Mouse (Mus musculus): ENCODE measurements at regions not wholly inside any gene's neighbourhood (a gene's known extent, or its start where the extent isn't known, plus 50 kb on each side); places are given as distances from the start of the nearest gene placed in this dataset.
A peak's percentile ranks its signal among the peaks of the same experiment; 100 is the strongest.

DNA sequence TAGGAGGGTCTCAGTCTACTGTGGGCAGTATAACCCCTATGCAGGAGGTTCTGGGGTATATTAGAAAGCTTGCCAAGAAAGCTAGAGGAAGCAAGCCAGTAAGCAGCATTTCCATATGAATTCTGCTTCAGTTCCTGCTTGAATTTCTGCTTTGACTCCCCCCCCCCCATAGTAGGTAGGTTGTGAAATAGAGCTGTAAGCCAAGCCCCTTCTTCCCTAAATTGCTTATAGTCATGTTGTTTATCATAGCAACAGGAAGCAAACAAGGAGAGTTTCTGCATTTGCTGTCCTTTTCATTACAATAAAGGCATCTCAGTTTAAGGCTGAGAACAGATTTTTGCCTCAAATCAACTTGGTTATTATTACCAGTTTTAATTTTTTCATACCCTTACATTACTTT, 524.0 kb upstream of the Camk1g start:
- H3K4me2 ChIP-seq (ENCODE audit: low read depth), result no peak overlapping the region
- no peaks in the 10 kb centered on the region for H3K36me3 ChIP-seq (ENCODE audit: control insufficient read depth, insufficient read depth)
- TF ChIP-seq E2F4 (IDR thresholded peaks at IDR 0.05; ENCODE audit: insufficient read depth) (no peak), REST (IDR thresholded peaks at IDR 0.05; ENCODE audit: insufficient read depth, insufficient read length) (no peak), POLR2AphosphoS2 (IDR thresholded peaks at IDR 0.05; ENCODE audit: insufficient read length, low read depth) (no peak), MYOG (IDR thresholded peaks at IDR 0.05; ENCODE audit: control insufficient read depth in 1 of 3, insufficient read depth in 1 of 3, insufficient read length in 2 of 3, low read depth in 2 of 3) (no peak), SRF (IDR thresholded peaks at IDR 0.05; ENCODE audit: control insufficient read depth, insufficient read length, low read depth) (no peak), MAX (IDR thresholded peaks at IDR 0.05; ENCODE audit: low read depth) (no peak), POLR2A (IDR thresholded peaks at IDR 0.05; ENCODE audit: insufficient read length, low read depth) (no peak), MYOD1 (IDR thresholded peaks at IDR 0.05; ENCODE audit: control insufficient read depth in 1 of 3, insufficient read length in 2 of 3, low read depth in 2 of 3) (no peak), TCF3 (IDR thresholded peaks at IDR 0.05; ENCODE audit: insufficient read length, low read depth) (no peak), TCF12 (IDR thresholded peaks at IDR 0.05; ENCODE audit: insufficient read depth, poor library complexity, severe bottlenecking) (no peak), CEBPB (IDR thresholded peaks at IDR 0.05; ENCODE audit: insufficient read depth, poor library complexity, severe bottlenecking) (no peak), USF1 (IDR thresholded peaks at IDR 0.05; ENCODE audit: low read depth) (no peak)
- H3ac ChIP-seq (ENCODE audit: control insufficient read depth, insufficient read length), result no peak overlapping the region
- H3K4me3 ChIP-seq, result no peak overlapping the region
- no peaks in the 10 kb centered on the region for H3K79me2 ChIP-seq (ENCODE audit: control insufficient read depth, insufficient read depth)
- no peaks in the 10 kb centered on the region for H3K27me3 ChIP-seq (ENCODE audit: control insufficient read depth, insufficient read depth, insufficient read length)

DNA sequence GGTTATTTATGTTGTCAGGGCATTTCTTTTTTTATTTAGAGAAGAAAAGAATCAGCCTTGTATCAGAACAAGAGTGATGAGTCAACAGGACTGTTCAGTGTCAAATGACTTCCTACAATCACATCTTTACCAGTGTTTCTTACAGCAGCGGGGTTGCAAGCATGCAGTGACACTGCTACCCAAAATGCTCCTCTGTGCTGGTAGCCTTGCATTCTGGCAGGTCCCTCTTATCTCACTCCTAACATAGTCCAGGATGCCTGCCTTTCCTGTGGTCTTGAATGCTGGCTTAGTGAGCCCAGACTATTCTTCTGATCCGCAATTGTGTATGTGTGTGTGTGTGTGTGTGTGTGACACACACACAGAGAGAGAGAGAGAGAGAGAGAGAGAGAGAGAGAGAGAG, 506.4 kb upstream of the Camk1g start:
- Histone ChIP-seq H3ac (ENCODE audit: control insufficient read depth, insufficient read length) (no peak overlapping the region), H3K27me3 (ENCODE audit: control insufficient read depth, insufficient read depth, insufficient read length) (no peaks in the 10 kb centered on the region), H3K4me3 (no peak overlapping the region), H3K4me2 (ENCODE audit: low read depth) (no peak overlapping the region), H3K79me2 (ENCODE audit: control insufficient read depth, insufficient read depth) (no peaks in the 10 kb centered on the region), H3K36me3 (ENCODE audit: control insufficient read depth, insufficient read depth) (no peaks in the 10 kb centered on the region)
- TF ChIP-seq SRF (IDR thresholded peaks at IDR 0.05; ENCODE audit: control insufficient read depth, insufficient read length, low read depth) (no peak), TCF3 (IDR thresholded peaks at IDR 0.05; ENCODE audit: insufficient read length, low read depth) (no peak), REST (IDR thresholded peaks at IDR 0.05; ENCODE audit: insufficient read depth, insufficient read length) (no peak), TCF12 (IDR thresholded peaks at IDR 0.05; ENCODE audit: insufficient read depth, poor library complexity, severe bottlenecking) (no peak), POLR2A (IDR thresholded peaks at IDR 0.05; ENCODE audit: insufficient read length, low read depth) (no peak), USF1 (IDR thresholded peaks at IDR 0.05; ENCODE audit: low read depth) (no peak), POLR2AphosphoS2 (IDR thresholded peaks at IDR 0.05; ENCODE audit: insufficient read length, low read depth) (no peak), MYOG (IDR thresholded peaks at IDR 0.05; ENCODE audit: control insufficient read depth in 1 of 3, insufficient read depth in 1 of 3, insufficient read length in 2 of 3, low read depth in 2 of 3) (no peak), MYOD1 (IDR thresholded peaks at IDR 0.05; ENCODE audit: control insufficient read depth in 1 of 3, insufficient read length in 2 of 3, low read depth in 2 of 3) (no peak), CEBPB (IDR thresholded peaks at IDR 0.05; ENCODE audit: insufficient read depth, poor library complexity, severe bottlenecking) (no peak), MAX (IDR thresholded peaks at IDR 0.05; ENCODE audit: low read depth) (no peak)

DNA sequence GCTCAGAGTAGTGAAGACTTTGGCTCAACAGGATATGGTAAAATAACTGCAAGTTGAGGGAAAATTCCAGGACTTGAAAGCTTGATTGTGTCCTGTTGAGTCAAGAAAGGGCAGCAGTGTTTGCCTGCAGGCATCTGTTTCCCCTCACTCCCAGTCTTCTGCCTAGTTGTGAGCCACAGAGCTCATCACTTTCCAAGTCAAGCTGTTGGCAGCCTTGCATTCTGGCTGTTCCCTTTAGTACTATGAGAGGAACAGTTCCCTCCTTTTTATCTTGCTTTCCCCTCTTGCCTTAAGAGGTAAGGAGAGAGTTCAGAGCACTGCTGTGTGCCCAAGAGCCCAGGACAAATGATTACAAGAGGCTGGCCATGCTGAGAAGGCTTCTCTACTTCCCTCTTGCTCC, 506.0 kb upstream of the Camk1g start:
- Histone ChIP-seq H3K79me2 (ENCODE audit: control insufficient read depth, insufficient read depth) (no peaks in the 10 kb centered on the region), H3ac (ENCODE audit: control insufficient read depth, insufficient read length) (no peak overlapping the region), H3K36me3 (ENCODE audit: control insufficient read depth, insufficient read depth) (no peaks in the 10 kb centered on the region), H3K27me3 (ENCODE audit: control insufficient read depth, insufficient read depth, insufficient read length) (no peaks in the 10 kb centered on the region), H3K4me3 (no peak overlapping the region), H3K4me2 (ENCODE audit: low read depth) (no peak overlapping the region)
- TF ChIP-seq TCF12 (IDR thresholded peaks at IDR 0.05; ENCODE audit: insufficient read depth, poor library complexity, severe bottlenecking) (no peak), CEBPB (IDR thresholded peaks at IDR 0.05; ENCODE audit: insufficient read depth, poor library complexity, severe bottlenecking) (no peak), POLR2AphosphoS2 (IDR thresholded peaks at IDR 0.05; ENCODE audit: insufficient read length, low read depth) (no peak), MAX (IDR thresholded peaks at IDR 0.05; ENCODE audit: low read depth) (no peak), MYOD1 (IDR thresholded peaks at IDR 0.05; ENCODE audit: control insufficient read depth in 1 of 3, insufficient read length in 2 of 3, low read depth in 2 of 3) (no peak)

DNA sequence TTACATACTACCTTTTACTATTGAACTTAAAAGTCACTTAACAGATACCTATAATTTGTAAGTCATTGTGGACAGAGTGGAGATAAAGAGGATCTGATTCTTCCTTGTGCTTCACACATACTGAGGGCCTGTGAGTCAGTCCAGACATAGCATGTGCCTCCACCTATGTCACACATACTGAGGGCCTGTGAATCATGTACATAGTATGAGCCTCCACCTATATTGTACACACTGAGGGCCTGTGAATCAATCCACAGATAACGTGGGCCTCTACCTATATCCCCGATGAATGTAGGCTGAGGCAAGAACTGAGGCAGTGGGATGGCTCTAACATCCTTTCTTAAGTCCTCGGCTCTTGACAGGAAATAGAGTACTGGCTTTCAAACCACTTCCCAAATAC, 505.2 kb upstream of the Camk1g start:
- no peak for TF ChIP-seq CEBPB (IDR thresholded peaks at IDR 0.05; ENCODE audit: insufficient read depth, poor library complexity, severe bottlenecking)
- TF ChIP-seq POLR2AphosphoS2 (IDR thresholded peaks at IDR 0.05; ENCODE audit: insufficient read length, low read depth), result no peak
- TF ChIP-seq REST (IDR thresholded peaks at IDR 0.05; ENCODE audit: insufficient read depth, insufficient read length), result no peak
- TF ChIP-seq USF1 (IDR thresholded peaks at IDR 0.05; ENCODE audit: low read depth), result no peak
- TF ChIP-seq MYOG (IDR thresholded peaks at IDR 0.05; ENCODE audit: control insufficient read depth in 1 of 3, insufficient read depth in 1 of 3, insufficient read length in 2 of 3, low read depth in 2 of 3), result no peak
- H3K27me3 ChIP-seq (ENCODE audit: control insufficient read depth, insufficient read depth, insufficient read length), result no peaks in the 10 kb centered on the region
- no peaks in the 10 kb centered on the region for H3K79me2 ChIP-seq (ENCODE audit: control insufficient read depth, insufficient read depth)
- H3K4me3 ChIP-seq, result no peak overlapping the region
- no peak overlapping the region for H3K4me2 ChIP-seq (ENCODE audit: low read depth)
- no peak overlapping the region for H3ac ChIP-seq (ENCODE audit: control insufficient read depth, insufficient read length)
- no peaks in the 10 kb centered on the region for H3K36me3 ChIP-seq (ENCODE audit: control insufficient read depth, insufficient read depth)

DNA sequence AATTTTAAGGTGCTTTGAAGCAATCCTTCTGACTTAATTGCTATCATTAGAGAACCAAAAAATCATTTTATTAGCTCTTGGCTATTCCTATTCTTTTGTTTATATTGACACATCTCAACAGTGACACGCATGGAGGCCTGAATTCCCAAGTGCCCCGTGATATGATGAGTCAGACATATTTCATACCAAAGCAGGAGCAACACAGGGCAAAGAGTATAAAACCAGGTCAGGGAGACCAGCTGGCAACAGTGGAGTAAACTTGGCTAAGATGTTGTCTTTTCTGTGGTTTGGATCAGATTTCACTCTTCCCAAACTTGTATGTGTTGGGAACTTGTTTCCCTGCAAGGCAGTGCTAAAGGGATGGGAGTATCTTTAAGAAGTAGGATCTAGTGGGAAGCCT, 500.6 kb upstream of the Camk1g start:
- H3K79me2 ChIP-seq (ENCODE audit: control insufficient read depth, insufficient read depth), result no peaks in the 10 kb centered on the region
- no peak overlapping the region for H3K4me3 ChIP-seq
- H3K4me2 ChIP-seq (ENCODE audit: low read depth), result no peak overlapping the region
- H3K36me3 ChIP-seq (ENCODE audit: control insufficient read depth, insufficient read depth), result no peaks in the 10 kb centered on the region
- H3ac ChIP-seq (ENCODE audit: control insufficient read depth, insufficient read length), result no peak overlapping the region
- 0 out of 2 replicates have a peak, but pooled peaks have one; percentile 35 for TF ChIP-seq CEBPB (IDR thresholded peaks at IDR 0.05; ENCODE audit: insufficient read depth, poor library complexity, severe bottlenecking)
- TF ChIP-seq POLR2AphosphoS2 (IDR thresholded peaks at IDR 0.05; ENCODE audit: insufficient read length, low read depth), result no peak
- no peak for TF ChIP-seq REST (IDR thresholded peaks at IDR 0.05; ENCODE audit: insufficient read depth, insufficient read length)
- TF ChIP-seq MYOD1 (IDR thresholded peaks at IDR 0.05; ENCODE audit: control insufficient read depth in 1 of 3, insufficient read length in 2 of 3, low read depth in 2 of 3), result peak in 1 of 3 experiments; percentile 5
- peak; percentile 17 for TF ChIP-seq TCF12 (IDR thresholded peaks at IDR 0.05; ENCODE audit: insufficient read depth, poor library complexity, severe bottlenecking)
- TF ChIP-seq E2F4 (IDR thresholded peaks at IDR 0.05; ENCODE audit: insufficient read depth), result no peak
- H3K27me3 ChIP-seq (ENCODE audit: control insufficient read depth, insufficient read depth, insufficient read length), result no peaks in the 10 kb centered on the region

Data from myocyte (in vitro differentiated cells).